Mouse (Mus musculus): ENCODE data around the gene Slc22a14. TPM values are rescaled to one million over a fixed set of nuclear protein-coding genes. Genes with fewer than 3 reads are reported as not detected.
"Not testable (repeated sequence)": the region's sequence is repeated elsewhere in the genome, so short reads cannot be mapped to it uniquely, and the experiment has no call there.

Slc22a14 gene
- polyA plus RNA-seq, 1 experiment from 2014 or later = not detected

GRCm38 (mm10) chr9:119271496-119271895 is 93.9 kb downstream of the Slc22a14 start:
- Histone ChIP-seq H3K4me1 (replicated peaks; ENCODE audit: control insufficient read depth, insufficient read depth) (no peaks in the 10 kb centered on the region), H3K36me3 (ENCODE audit: control insufficient read depth, insufficient read depth, low read length) (peaks cover 6% of the 10 kb centered on the region; the same call in 1 of the 2 replicates), H3K4me3 (ENCODE audit: low read depth, low read length) (no peak overlapping the region), H3K27ac (replicated peaks) (no peak overlapping the region), H3K27me3 (ENCODE audit: control insufficient read depth, insufficient read depth, low read length) (no peaks in the 10 kb centered on the region), H3K9ac (ENCODE audit: low read length) (no peak overlapping the region), H3K9me3 (ENCODE audit: control insufficient read depth, low read length) (no peaks in the 10 kb centered on the region), H3K4me2 (replicated peaks; ENCODE audit: low read depth) (no peak overlapping the region)
- ATAC-seq (ENCODE audit: low FRiP score, low TSS enrichment) (peak; percentile 93), DNase-seq (ENCODE audit: low spot score) (peak; percentile 34)
- 50% methylated on average over 4 of the region's 4 CpGs for WGBS
- TF ChIP-seq EP300 (optimal IDR thresholded peaks at IDR 0.05) (no peak), CTCF (IDR thresholded peaks at IDR 0.05; ENCODE audit: low read depth) (no peak)

- DNase-seq (ENCODE audit: low spot score) (no peak), ATAC-seq (ENCODE audit: low FRiP score, low TSS enrichment) (no peak)
- no peak overlapping the region for H3K9ac ChIP-seq (ENCODE audit: low read length)
- WGBS = 90% methylated on average over 11 of the region's 11 CpGs
- H3K27me3 ChIP-seq (ENCODE audit: control insufficient read depth, insufficient read depth, low read length) = no peaks in the 10 kb centered on the region
- TF ChIP-seq EP300 (optimal IDR thresholded peaks at IDR 0.05) (no peak), CTCF (IDR thresholded peaks at IDR 0.05; ENCODE audit: low read depth) (no peak)
- H3K4me3 ChIP-seq (ENCODE audit: low read depth, low read length) = no peak overlapping the region
- H3K27ac ChIP-seq (replicated peaks) = no peak overlapping the region
- H3K4me1 ChIP-seq (replicated peaks; ENCODE audit: control insufficient read depth, insufficient read depth) = no peaks in the 10 kb centered on the region
- H3K36me3 ChIP-seq (ENCODE audit: control insufficient read depth, insufficient read depth, low read length) = peaks cover 6% of the 10 kb centered on the region; the same call in 1 of the 2 replicates
- no peaks in the 10 kb centered on the region for H3K9me3 ChIP-seq (ENCODE audit: control insufficient read depth, low read length)
- H3K4me2 ChIP-seq (replicated peaks; ENCODE audit: low read depth) = no peak overlapping the region
Observed at GRCm38 (mm10) chr9:119268588-119269145, 96.7 kb downstream of the Slc22a14 start.

- ATAC-seq (ENCODE audit: low FRiP score, low TSS enrichment) (no peak), DNase-seq (ENCODE audit: low spot score) (no peak)
- Histone ChIP-seq H3K36me3 (ENCODE audit: control insufficient read depth, insufficient read depth, low read length) (peaks cover 6% of the 10 kb centered on the region; the same call in 1 of the 2 replicates), H3K9me3 (ENCODE audit: control insufficient read depth, low read length) (no peaks in the 10 kb centered on the region), H3K4me1 (replicated peaks; ENCODE audit: control insufficient read depth, insufficient read depth) (no peaks in the 10 kb centered on the region), H3K27me3 (ENCODE audit: control insufficient read depth, insufficient read depth, low read length) (no peaks in the 10 kb centered on the region), H3K9ac (ENCODE audit: low read length) (no peak overlapping the region), H3K27ac (replicated peaks) (no peak overlapping the region), H3K4me3 (ENCODE audit: low read depth, low read length) (no peak overlapping the region), H3K4me2 (replicated peaks; ENCODE audit: low read depth) (no peak overlapping the region)
- no peak for TF ChIP-seq EP300 (optimal IDR thresholded peaks at IDR 0.05)
- no peak for TF ChIP-seq CTCF (IDR thresholded peaks at IDR 0.05; ENCODE audit: low read depth)
- 79% methylated on average over 6 of the region's 6 CpGs for WGBS
Observed at GRCm38 (mm10) chr9:119268120-119268519, 97.2 kb downstream of the Slc22a14 start.

- not testable (repeated sequence) for H3K9ac ChIP-seq (ENCODE audit: low read length); H3K27ac ChIP-seq (replicated peaks); H3K4me1 ChIP-seq (replicated peaks; ENCODE audit: control insufficient read depth, insufficient read depth); DNase-seq (ENCODE audit: low spot score); H3K4me3 ChIP-seq (ENCODE audit: low read depth, low read length); ATAC-seq (ENCODE audit: low FRiP score, low TSS enrichment); H3K4me2 ChIP-seq (replicated peaks; ENCODE audit: low read depth); H3K27me3 ChIP-seq (ENCODE audit: control insufficient read depth, insufficient read depth, low read length); H3K36me3 ChIP-seq (ENCODE audit: control insufficient read depth, insufficient read depth, low read length); H3K9me3 ChIP-seq (ENCODE audit: control insufficient read depth, low read length)
- WGBS = 94% methylated on average over 5 of the region's 5 CpGs
Observed at GRCm38 (mm10) chr9:119266121-119266395, 99.3 kb downstream of the Slc22a14 start.

- H3K9ac ChIP-seq (ENCODE audit: low read length); H3K4me2 ChIP-seq (replicated peaks; ENCODE audit: low read depth); H3K4me3 ChIP-seq (ENCODE audit: low read depth, low read length); H3K27me3 ChIP-seq (ENCODE audit: control insufficient read depth, insufficient read depth, low read length); ATAC-seq (ENCODE audit: low FRiP score, low TSS enrichment); H3K9me3 ChIP-seq (ENCODE audit: control insufficient read depth, low read length); H3K36me3 ChIP-seq (ENCODE audit: control insufficient read depth, insufficient read depth, low read length); H3K4me1 ChIP-seq (replicated peaks; ENCODE audit: control insufficient read depth, insufficient read depth); DNase-seq (ENCODE audit: low spot score); H3K27ac ChIP-seq (replicated peaks): not testable (repeated sequence)
- 75% methylated on average over 1 of the region's 1 CpGs for WGBS
Observed at GRCm38 (mm10) chr9:119265373-119266120, 99.8 kb downstream of the Slc22a14 start.

- TF ChIP-seq CTCF (IDR thresholded peaks at IDR 0.05; ENCODE audit: low read depth) = no peak
- no peak for TF ChIP-seq EP300 (optimal IDR thresholded peaks at IDR 0.05)
- Histone ChIP-seq H3K4me1 (replicated peaks; ENCODE audit: control insufficient read depth, insufficient read depth) (no peaks in the 10 kb centered on the region), H3K4me3 (ENCODE audit: low read depth, low read length) (no peak overlapping the region), H3K36me3 (ENCODE audit: control insufficient read depth, insufficient read depth, low read length) (peaks cover 6% of the 10 kb centered on the region; the same call in 1 of the 2 replicates), H3K27me3 (ENCODE audit: control insufficient read depth, insufficient read depth, low read length) (no peaks in the 10 kb centered on the region), H3K9me3 (ENCODE audit: control insufficient read depth, low read length) (no peaks in the 10 kb centered on the region), H3K27ac (replicated peaks) (no peak overlapping the region), H3K9ac (ENCODE audit: low read length) (no peak overlapping the region), H3K4me2 (replicated peaks; ENCODE audit: low read depth) (no peak overlapping the region)
- ATAC-seq (ENCODE audit: low FRiP score, low TSS enrichment) = no peak
- no peak for DNase-seq (ENCODE audit: low spot score)
- 91% methylated on average over 4 of the region's 4 CpGs for WGBS
Observed at GRCm38 (mm10) chr9:119263067-119263466, 102.3 kb downstream of the Slc22a14 start.
